Mouse (Mus musculus) limb, embryonic 15.5 days (tissue): ENCODE data around the gene Pld3. TPM values are rescaled to one million over a fixed set of nuclear protein-coding genes. Genes with fewer than 3 reads are reported as not detected.

Experiments
- ATAC-seq: fragments of 200-750 bp; cut with Nextera tagmentation; 2 replicates; pipeline ENCODE4 v1.8.0; 2017; ENCODE audit warnings: low read depth, moderate TSS enrichment; ENCODE audit not compliant: insufficient number of reproducible peaks, low FRiP score, low TSS enrichment
- H3K27ac ChIP-seq: fragments of 300-500 bp; sonication (generic); 2 replicates; pipeline ENCODE4 v1.5.1; 2015; ENCODE audit warnings: moderate library complexity, mild to moderate bottlenecking, inconsistent platforms
- H3K27me3 ChIP-seq: fragments of 300-500 bp; sonication (generic); 2 replicates; pipeline ENCODE4 v1.6.1; 2015; ENCODE audit warnings: inconsistent platforms
- H3K36me3 ChIP-seq: fragments of 300-500 bp; sonication (generic); 2 replicates; pipeline ENCODE4 v1.6.1; 2015; ENCODE audit warnings: inconsistent platforms
- H3K4me1 ChIP-seq: fragments of 300-500 bp; sonication (generic); 2 replicates; pipeline ENCODE4 v1.6.1; 2015; ENCODE audit warnings: inconsistent platforms
- H3K4me2 ChIP-seq: fragments of 300-500 bp; sonication (generic); 2 replicates; pipeline ENCODE4 v1.6.1; 2015; ENCODE audit warnings: mild to moderate bottlenecking, inconsistent platforms
- H3K4me3 ChIP-seq: fragments of 300-500 bp; sonication (generic); 2 replicates; pipeline ENCODE4 v1.5.1; 2015; ENCODE audit warnings: mild to moderate bottlenecking, inconsistent platforms
- H3K9ac ChIP-seq: fragments of 300-500 bp; sonication (generic); 2 replicates; pipeline ENCODE4 v1.6.1; 2015; ENCODE audit warnings: inconsistent platforms
- H3K9me3 ChIP-seq: fragments of 300-500 bp; sonication (generic); 2 replicates; pipeline ENCODE4 v1.6.1; 2016; ENCODE audit warnings: inconsistent platforms
- WGBS: fragments of 180-500 bp; shearing (Covaris S2); methylation state at CpG from one replicate; pipeline ENCODE4 v1.1.7; 2015; 5-methylcytosine and 5-hydroxymethylcytosine counted together
- polyA plus RNA-seq: library from polyadenylated mRNA; unstranded; fragments of >200 nt; fragmentation: Nextera tagmentation; extraction: Ambion mirVana; gene quantifications from 2 replicates; pipeline ENCODE4 v1.2.1, GENCODE M21; 2015

Pld3 gene
- polyA plus RNA-seq, 1 experiment from 2014 or later: 134 TPM

GRCm38 (mm10) chr7:27552070-27552469, 948 bp downstream of the Pld3 start:
- Histone ChIP-seq H3K4me2 (peak overlapping the region; percentile 72), H3K36me3 (peaks cover 10% of the 10 kb centered on the region), H3K27ac (no peak overlapping the region; the same call in 1 of the 2 replicates), H3K9ac (no peak overlapping the region), H3K4me3 (peak overlapping the region; percentile 82), H3K27me3 (no peaks in the 10 kb centered on the region), H3K4me1 (peaks cover 17% of the 10 kb centered on the region), H3K9me3 (no peaks in the 10 kb centered on the region)
- no peak for ATAC-seq
- WGBS: 45% methylated on average over 5 of the region's 5 CpGs

DNA sequence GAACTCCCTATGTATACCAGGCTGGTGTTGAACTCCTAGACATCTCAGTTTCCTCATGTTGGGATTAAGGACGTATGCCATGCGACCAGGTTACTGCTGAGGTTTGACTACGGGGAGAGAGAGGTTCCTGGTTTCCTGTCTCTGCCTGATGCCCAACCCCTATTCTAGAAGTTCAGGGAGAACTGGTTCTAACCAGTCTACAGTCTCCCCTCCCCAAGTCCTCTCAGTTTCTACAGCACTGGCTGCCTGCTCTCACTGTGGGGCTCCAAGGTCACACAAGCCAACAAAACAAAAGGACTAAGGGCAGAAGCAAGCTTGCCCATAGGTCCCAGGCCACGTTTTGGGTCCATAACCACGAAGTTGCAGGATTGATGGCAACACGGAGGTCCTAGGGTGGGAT, 3.4 kb downstream of the Pld3 start:
- Histone ChIP-seq H3K27ac (no peak overlapping the region), H3K9me3 (no peaks in the 10 kb centered on the region), H3K4me3 (no peak overlapping the region), H3K27me3 (no peaks in the 10 kb centered on the region), H3K4me1 (peaks cover 13% of the 10 kb centered on the region), H3K36me3 (0 out of 2 replicates have a peak, but pooled peaks cover 3% of the 10 kb centered on the region), H3K4me2 (no peak overlapping the region), H3K9ac (no peak overlapping the region)
- WGBS: 76% methylated on average over 6 of the region's 6 CpGs
- ATAC-seq: no peak

DNA sequence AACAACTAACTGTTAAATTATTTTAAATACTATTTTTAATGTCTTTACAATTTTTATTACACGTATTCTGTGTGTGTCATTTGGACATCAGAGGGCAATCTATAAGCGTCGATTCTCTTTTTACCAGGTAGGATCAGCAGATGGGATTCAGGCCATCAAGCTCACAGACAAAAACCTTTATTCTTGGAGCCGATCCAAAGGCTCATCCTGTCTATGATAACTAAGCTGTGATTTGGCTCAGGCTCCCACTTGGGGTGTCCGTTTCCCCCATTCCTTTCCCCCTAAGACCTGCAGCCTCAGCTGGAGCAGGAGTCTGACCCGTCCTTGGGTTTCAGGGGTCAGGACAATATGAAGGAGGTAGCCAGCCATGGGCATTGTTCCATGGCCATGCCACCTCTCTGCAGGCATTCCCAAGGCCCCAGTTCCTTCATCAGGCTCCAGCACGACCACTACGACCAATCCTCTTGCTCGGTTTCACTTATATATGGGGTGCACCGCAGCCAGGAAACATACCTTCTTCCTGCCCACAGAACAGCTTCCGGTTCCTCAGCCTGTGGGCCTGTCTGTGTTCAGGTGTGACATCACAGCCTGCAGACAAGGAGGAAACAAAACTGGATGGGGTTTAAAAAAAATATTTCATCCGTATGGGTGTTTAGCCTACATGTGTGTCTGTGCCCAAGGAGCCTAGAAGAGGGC, 8.2 kb downstream of the Pld3 start:
- Histone ChIP-seq H3K27ac (no peak overlapping the region), H3K9ac (no peak overlapping the region), H3K4me2 (no peak overlapping the region), H3K27me3 (no peaks in the 10 kb centered on the region), H3K36me3 (peaks cover 12% of the 10 kb centered on the region), H3K4me1 (peaks cover 19% of the 10 kb centered on the region), H3K9me3 (no peaks in the 10 kb centered on the region), H3K4me3 (no peak overlapping the region)
- no peak for ATAC-seq
- 86% methylated on average over 12 of the region's 12 CpGs for WGBS

GRCm38 (mm10) chr7:27543851-27544250, 9.2 kb downstream of the Pld3 start:
- H3K9me3 ChIP-seq: no peaks in the 10 kb centered on the region
- H3K4me3 ChIP-seq: no peak overlapping the region
- WGBS: 78% methylated on average over 4 of the region's 4 CpGs
- ATAC-seq: no peak
- H3K4me2 ChIP-seq: no peak overlapping the region
- H3K27ac ChIP-seq: peak overlapping the region; percentile 27; the same call in 1 of the 2 replicates
- peaks cover 19% of the 10 kb centered on the region for H3K4me1 ChIP-seq
- H3K27me3 ChIP-seq: no peaks in the 10 kb centered on the region
- peaks cover 21% of the 10 kb centered on the region for H3K36me3 ChIP-seq
- no peak overlapping the region for H3K9ac ChIP-seq

- Histone ChIP-seq H3K4me3 (peak overlapping the region; percentile 51), H3K4me2 (peak overlapping the region; percentile 81), H3K4me1 (peaks cover 19% of the 10 kb centered on the region), H3K27me3 (no peaks in the 10 kb centered on the region), H3K9ac (peak overlapping the region; percentile 35), H3K36me3 (peaks cover 25% of the 10 kb centered on the region), H3K27ac (peak overlapping the region; percentile 43; the same call in 1 of the 2 replicates), H3K9me3 (no peaks in the 10 kb centered on the region)
- ATAC-seq: no peak
- WGBS: 50% methylated on average over 6 of the region's 6 CpGs
These were observed 10.0 kb downstream of the Pld3 start for GRCm38 (mm10) chr7:27543065-27543464.

DNA sequence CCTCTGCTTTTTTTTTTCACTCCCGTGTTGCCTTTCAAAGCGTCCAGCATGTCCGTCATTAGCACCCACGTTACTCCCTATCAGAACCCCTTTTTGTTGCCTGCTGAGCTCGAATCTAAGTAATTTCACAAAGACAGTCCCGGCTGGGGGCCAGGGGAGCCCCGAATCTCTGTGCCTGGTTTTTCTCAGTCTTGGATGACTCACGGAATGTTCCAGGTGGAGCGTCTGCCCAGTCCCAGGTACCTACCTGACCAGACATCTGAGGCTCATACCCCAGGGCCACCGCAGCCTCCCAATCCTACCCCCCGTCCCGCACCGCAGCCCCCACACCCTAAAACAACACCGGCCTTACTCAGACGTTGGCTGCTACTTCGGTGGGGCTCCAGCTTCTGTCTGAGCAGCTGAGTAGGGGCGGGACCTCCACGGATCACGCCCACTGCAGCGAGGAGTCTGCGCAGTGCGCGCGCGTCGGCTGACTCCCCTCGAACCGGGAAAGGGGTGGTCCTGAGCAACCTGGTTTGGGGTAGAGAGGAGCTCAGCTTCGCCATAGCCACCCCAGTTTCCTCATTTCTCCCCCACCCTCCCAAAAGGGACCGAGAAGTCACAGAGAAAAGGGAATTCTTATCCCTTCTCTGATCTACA, 10.5 kb downstream of the Pld3 start:
- peak; percentile 85; the same call in 1 of the 2 replicates for ATAC-seq
- Histone ChIP-seq H3K27ac (peak overlapping the region; percentile 43; the same call in 1 of the 2 replicates), H3K4me3 (peak overlapping the region; percentile 51), H3K9ac (peak overlapping the region; percentile 35), H3K27me3 (no peaks in the 10 kb centered on the region), H3K4me1 (peaks cover 19% of the 10 kb centered on the region), H3K4me2 (peak overlapping the region; percentile 81), H3K9me3 (no peaks in the 10 kb centered on the region), H3K36me3 (peaks cover 31% of the 10 kb centered on the region)
- WGBS: 1% methylated on average over 30 of the region's 30 CpGs

- Histone ChIP-seq H3K4me2 (peak overlapping the region; percentile 81), H3K27ac (no peak overlapping the region), H3K4me1 (peaks cover 19% of the 10 kb centered on the region), H3K27me3 (no peaks in the 10 kb centered on the region), H3K9me3 (no peaks in the 10 kb centered on the region), H3K36me3 (peaks cover 36% of the 10 kb centered on the region), H3K4me3 (peak overlapping the region; percentile 51), H3K9ac (no peak overlapping the region)
- 46% methylated on average over 5 of the region's 5 CpGs for WGBS
- no peak for ATAC-seq
These were observed 11.1 kb downstream of the Pld3 start for GRCm38 (mm10) chr7:27541922-27542321.

GRCm38 (mm10) chr7:27541431-27541830, 11.6 kb downstream of the Pld3 start:
- WGBS: 77% methylated on average over 16 of the region's 16 CpGs
- H3K4me2 ChIP-seq: 0 out of 2 replicates have a peak overlapping the region, but pooled peaks have one; percentile 0
- H3K27ac ChIP-seq: no peak overlapping the region
- H3K9me3 ChIP-seq: no peaks in the 10 kb centered on the region
- H3K4me3 ChIP-seq: no peak overlapping the region
- peaks cover 39% of the 10 kb centered on the region for H3K36me3 ChIP-seq
- H3K27me3 ChIP-seq: no peaks in the 10 kb centered on the region
- peaks cover 19% of the 10 kb centered on the region for H3K4me1 ChIP-seq
- no peak overlapping the region for H3K9ac ChIP-seq
- ATAC-seq: no peak

GRCm38 (mm10) chr7:27540935-27541334, 12.1 kb downstream of the Pld3 start:
- no peak for ATAC-seq
- no peak overlapping the region for H3K4me3 ChIP-seq
- H3K27me3 ChIP-seq: no peaks in the 10 kb centered on the region
- peaks cover 19% of the 10 kb centered on the region for H3K4me1 ChIP-seq
- no peaks in the 10 kb centered on the region for H3K9me3 ChIP-seq
- H3K4me2 ChIP-seq: no peak overlapping the region
- WGBS: 76% methylated on average over 6 of the region's 6 CpGs
- H3K9ac ChIP-seq: no peak overlapping the region
- peaks cover 44% of the 10 kb centered on the region for H3K36me3 ChIP-seq
- H3K27ac ChIP-seq: no peak overlapping the region

- Histone ChIP-seq H3K4me2 (no peak overlapping the region), H3K36me3 (peaks cover 48% of the 10 kb centered on the region), H3K27me3 (no peaks in the 10 kb centered on the region), H3K4me1 (peaks cover 19% of the 10 kb centered on the region), H3K9ac (no peak overlapping the region), H3K27ac (no peak overlapping the region), H3K9me3 (no peaks in the 10 kb centered on the region), H3K4me3 (no peak overlapping the region)
- ATAC-seq: no peak
- 77% methylated on average over 2 of the region's 2 CpGs for WGBS
These were observed 12.5 kb downstream of the Pld3 start for GRCm38 (mm10) chr7:27540521-27540920.

DNA sequence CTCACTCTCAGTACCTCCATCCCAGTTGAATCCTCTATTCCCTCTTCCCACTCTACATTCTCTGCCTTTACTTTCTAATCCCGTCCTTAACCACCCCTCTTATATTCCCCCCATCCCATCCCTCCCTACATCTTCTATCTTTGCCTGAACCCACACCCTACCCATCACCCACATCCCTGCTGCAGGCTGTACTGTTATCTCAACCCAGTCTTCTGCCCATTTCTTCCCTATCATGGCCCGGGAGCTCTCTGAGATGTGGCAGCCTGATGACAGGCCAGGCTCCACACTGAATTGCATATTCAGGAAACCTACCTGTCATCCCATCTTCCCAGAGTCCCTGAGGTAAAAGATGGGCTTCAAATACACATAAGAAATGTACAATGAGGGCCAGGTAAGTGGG, 14.2 kb downstream of the Pld3 start:
- Histone ChIP-seq H3K4me3 (no peak overlapping the region), H3K9ac (no peak overlapping the region), H3K27me3 (no peaks in the 10 kb centered on the region), H3K36me3 (peaks cover 58% of the 10 kb centered on the region), H3K27ac (no peak overlapping the region), H3K4me1 (peaks cover 19% of the 10 kb centered on the region), H3K4me2 (no peak overlapping the region), H3K9me3 (no peaks in the 10 kb centered on the region)
- ATAC-seq: no peak
- WGBS: 92% methylated on average over 2 of the region's 2 CpGs

DNA sequence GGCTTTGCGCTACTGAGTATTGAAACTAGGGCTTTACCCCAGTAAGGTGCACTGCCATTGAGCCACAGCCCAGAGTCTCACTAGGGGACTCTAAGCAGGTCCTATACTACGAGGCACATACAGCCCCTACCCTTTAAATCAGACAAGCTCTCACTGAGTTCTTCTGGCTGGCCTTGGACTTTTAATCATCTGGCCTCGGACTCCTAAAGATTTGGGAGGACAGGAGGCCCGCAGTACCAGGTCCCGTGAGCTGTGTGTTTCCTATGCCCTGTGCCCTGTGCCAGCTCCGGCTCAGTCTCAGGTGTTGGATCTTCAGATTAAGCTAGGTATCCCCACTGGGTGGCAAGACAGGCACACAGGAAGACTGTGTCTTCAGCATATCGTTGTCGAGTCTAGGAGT, 15.0 kb downstream of the Pld3 start:
- WGBS: 78% methylated on average over 8 of the region's 8 CpGs
- Histone ChIP-seq H3K4me2 (no peak overlapping the region), H3K4me1 (peaks cover 17% of the 10 kb centered on the region), H3K27me3 (no peaks in the 10 kb centered on the region), H3K9ac (no peak overlapping the region), H3K36me3 (peaks cover 66% of the 10 kb centered on the region), H3K4me3 (no peak overlapping the region), H3K27ac (no peak overlapping the region), H3K9me3 (no peaks in the 10 kb centered on the region)
- ATAC-seq: no peak
